Mouse (Mus musculus) embryo, embryonic 11.5 days (tissue): ENCODE results near the gene Iqcf5.
"Not testable (repeated sequence)": the region's sequence is repeated elsewhere in the genome, so short reads cannot be mapped to it uniquely, and the experiment has no call there.

ENCODE experiments used
- DNase-seq: peaks from one replicate; pipeline ENCODE4 v3.0.0-alpha.2; 2012; ENCODE audit warnings: low read depth, low spot score

Gene Iqcf5

GRCm38 (mm10) chr9:106481676-106482075, 32.7 kb upstream of the Iqcf5 start:
- no peak for DNase-seq

- no peak for DNase-seq
Observed at GRCm38 (mm10) chr9:106482578-106483115, 31.7 kb upstream of the Iqcf5 start.

- DNase-seq, result no peak
Observed at GRCm38 (mm10) chr9:106483136-106483535, 31.2 kb upstream of the Iqcf5 start.

- no peak for DNase-seq
Observed at GRCm38 (mm10) chr9:106483606-106484005, 30.8 kb upstream of the Iqcf5 start.

- no peak for DNase-seq
Observed at GRCm38 (mm10) chr9:106485076-106485475, 29.3 kb upstream of the Iqcf5 start.

- DNase-seq, result not testable (repeated sequence)
Observed at GRCm38 (mm10) chr9:106487602-106488001, 26.8 kb upstream of the Iqcf5 start.

- no peak for DNase-seq
Observed at GRCm38 (mm10) chr9:106499667-106500066, 14.7 kb upstream of the Iqcf5 start, which contains the start of gene Iqcf1. Gene Iqcf1, plus strand, starts transcription at chr9:106499967.

GRCm38 (mm10) chr9:106501846-106502245, 12.5 kb upstream of the Iqcf5 start:
- no peak for DNase-seq

- no peak for DNase-seq
Observed at GRCm38 (mm10) chr9:106504246-106504645, 10.1 kb upstream of the Iqcf5 start.

- DNase-seq, result no peak
Observed at GRCm38 (mm10) chr9:106509356-106509755, 5.0 kb upstream of the Iqcf5 start.

- DNase-seq, result peak; percentile 4
Observed at GRCm38 (mm10) chr9:106512729-106513450, 1.5 kb upstream of the Iqcf5 start.

- no peak for DNase-seq
Observed at GRCm38 (mm10) chr9:106513566-106513965, 807 bp upstream of the Iqcf5 start.

- DNase-seq, result no peak
Observed at GRCm38 (mm10) chr9:106519433-106519832, 5.1 kb downstream of the Iqcf5 start.

- no peak for DNase-seq
Observed at GRCm38 (mm10) chr9:106519909-106520308, 5.5 kb downstream of the Iqcf5 start.

GRCm38 (mm10) chr9:106531833-106532232, 17.5 kb downstream of the Iqcf5 start:
- DNase-seq, result peak; percentile 30

GRCm38 (mm10) chr9:106534296-106534695, 19.9 kb downstream of the Iqcf5 start:
- no peak for DNase-seq

GRCm38 (mm10) chr9:106534975-106535374, 20.6 kb downstream of the Iqcf5 start:
- DNase-seq, result no peak

GRCm38 (mm10) chr9:106561531-106561930, 47.2 kb downstream of the Iqcf5 start, which contains the start of gene Iqcf3:
Gene Iqcf3, minus strand, starts transcription at chr9:106561631.
- DNase-seq, result no peak

GRCm38 (mm10) chr9:106562291-106562690, 47.9 kb downstream of the Iqcf5 start:
- no peak for DNase-seq

- no peak for DNase-seq
Observed at GRCm38 (mm10) chr9:106564025-106564424, 49.7 kb downstream of the Iqcf5 start.
